Mouse (Mus musculus) CH12.LX (cell line): ENCODE measurements around the gene Cish. TPM values are rescaled to one million over a fixed set of nuclear protein-coding genes. Genes with fewer than 3 reads are reported as not detected.

Experiments used
- DNase-seq: peaks from one replicate; pipeline ENCODE4 v3.0.0-alpha.2; 2013; ENCODE audit errors: extremely low read depth
- H3K27ac ChIP-seq: 2 replicates; pipeline ENCODE4 v1.5.1; 2012; ENCODE audit warnings: low read depth, mild to moderate bottlenecking, control low read depth, moderate library complexity; ENCODE audit not compliant: insufficient read depth
- H3K27me3 ChIP-seq: replicated peaks from 2 replicates; pipeline ENCODE3; 2012; ENCODE audit warnings: inconsistent platforms
- H3K36me3 ChIP-seq, 2 experiments: replicated peaks in 1 of 2; 2 replicates each; pipeline versions ENCODE3 to v1.6.1; 2012; ENCODE audit warnings: inconsistent platforms in 1 of 2, low read length in 1 of 2, mild to moderate bottlenecking in 1 of 2, mixed read lengths in 1 of 2, moderate library complexity in 1 of 2; ENCODE audit not compliant: control insufficient read depth in 1 of 2, insufficient read depth in 1 of 2
- H3K4me1 ChIP-seq, 2 experiments: 2 replicates each; pipeline ENCODE4 v1.6.1; 2012; ENCODE audit warnings: inconsistent platforms in 1 of 2, moderate library complexity in 1 of 2; ENCODE audit not compliant: insufficient read depth in 2 of 2, control insufficient read depth in 1 of 2
- H3K4me2 ChIP-seq: 2 replicates; pipeline ENCODE4 v1.6.1; 2012; ENCODE audit warnings: low read depth, mild to moderate bottlenecking, control low read depth; ENCODE audit not compliant: poor library complexity, insufficient read depth, severe bottlenecking
- H3K4me3 ChIP-seq, 3 experiments: fragments of 150-350 bp in 1 of 3; sonication (generic) in 1 of 3; replicated peaks in 1 of 3; 2 replicates each; pipeline versions ENCODE3 to v1.5.1; 2011 to 2012; ENCODE audit warnings: low read depth in 2 of 3, low read length in 2 of 3, mild to moderate bottlenecking in 2 of 3, moderate library complexity in 2 of 3, control low read depth in 1 of 3, improper control_type of control experiment in 1 of 3, inconsistent platforms in 1 of 3, mixed read lengths in 1 of 3; ENCODE audit not compliant: poor library complexity in 1 of 3
- H3K79me2 ChIP-seq: replicated peaks from 2 replicates; pipeline ENCODE4 v1.6.1; 2012; ENCODE audit warnings: mild to moderate bottlenecking, moderate library complexity; ENCODE audit not compliant: control insufficient read depth, poor library complexity, insufficient read depth, severe bottlenecking; ENCODE audit errors: extremely low read depth
- H3K9ac ChIP-seq: 2 replicates; pipeline ENCODE4 v1.6.1; 2012; ENCODE audit warnings: low read depth, mild to moderate bottlenecking, control low read depth, moderate library complexity; ENCODE audit not compliant: insufficient read depth
- H3K9me3 ChIP-seq: replicated peaks from 2 replicates; pipeline ENCODE3; 2012; ENCODE audit warnings: low read length, inconsistent platforms, mixed read lengths
- BHLHE40 ChIP-seq: IDR thresholded peaks from 2 replicates; pipeline ENCODE4 v1.6.1; 2011; ENCODE audit warnings: mild to moderate bottlenecking, low read depth, low read length, improper control_type of control experiment
- CHD1 ChIP-seq: IDR thresholded peaks from 2 replicates; pipeline ENCODE4 v1.6.1; 2012; ENCODE audit warnings: low read depth, low read length, improper control_type of control experiment, inconsistent platforms
- EP300 ChIP-seq: IDR thresholded peaks from 2 replicates; pipeline ENCODE4 v1.6.1; 2011; ENCODE audit warnings: low read length, improper control_type of control experiment
- GABPA ChIP-seq: IDR thresholded peaks from 2 replicates; pipeline ENCODE4 v1.6.1; 2012; ENCODE audit warnings: low read depth, low read length, improper control_type of control experiment, inconsistent platforms; ENCODE audit not compliant: insufficient replicate concordance
- HCFC1 ChIP-seq: IDR thresholded peaks from 2 replicates; pipeline ENCODE4 v1.6.1; 2012; ENCODE audit warnings: low read depth, mild to moderate bottlenecking, inconsistent platforms, low read length, improper control_type of control experiment
- IRF4 ChIP-seq: IDR thresholded peaks from 2 replicates; pipeline ENCODE4 v1.6.1; 2014; ENCODE audit warnings: low read depth, mild to moderate bottlenecking, inconsistent platforms, low read length, improper control_type of control experiment
- JUN ChIP-seq: IDR thresholded peaks from 2 replicates; pipeline ENCODE4 v1.6.1; 2011; ENCODE audit warnings: low read depth, mild to moderate bottlenecking, low read length, improper control_type of control experiment, moderate library complexity; ENCODE audit not compliant: insufficient read depth
- JUND ChIP-seq: conservative IDR thresholded peaks from 2 replicates; pipeline ENCODE4 v1.6.1; 2011; ENCODE audit warnings: low read depth, low read length, improper control_type of control experiment
- KAT2A ChIP-seq: IDR thresholded peaks from 2 replicates; pipeline ENCODE4 v1.6.1; 2012; ENCODE audit warnings: low read length, improper control_type of control experiment, inconsistent platforms; ENCODE audit not compliant: insufficient replicate concordance
- MAX ChIP-seq: IDR thresholded peaks from 2 replicates; pipeline ENCODE4 v1.6.1; 2011; ENCODE audit warnings: low read length, improper control_type of control experiment
- MEF2A ChIP-seq: IDR thresholded peaks from 2 replicates; pipeline ENCODE4 v1.6.1; 2014; ENCODE audit warnings: low read depth, mild to moderate bottlenecking, inconsistent platforms, low read length, improper control_type of control experiment, borderline replicate concordance
- MXI1 ChIP-seq: IDR thresholded peaks from 2 replicates; pipeline ENCODE4 v1.6.1; 2011; ENCODE audit warnings: mild to moderate bottlenecking, low read depth, low read length, improper control_type of control experiment
- MYC ChIP-seq: IDR thresholded peaks from 2 replicates; pipeline ENCODE4 v1.6.1; 2011; ENCODE audit warnings: low read depth, mild to moderate bottlenecking, improper control_type of control experiment, low read length
- NELFE ChIP-seq: IDR thresholded peaks from 2 replicates; pipeline ENCODE4 v1.6.1; 2011; ENCODE audit warnings: low read depth, low read length, improper control_type of control experiment
- PAX5 ChIP-seq: IDR thresholded peaks from 2 replicates; pipeline ENCODE4 v1.6.1; 2012; ENCODE audit warnings: low read length, inconsistent platforms, mixed read lengths
- POLR2A ChIP-seq: IDR thresholded peaks from 2 replicates; pipeline ENCODE4 v1.6.1; 2011; ENCODE audit warnings: low read depth, mild to moderate bottlenecking, improper control_type of control experiment, low read length
- RAD21 ChIP-seq: IDR thresholded peaks from 2 replicates; pipeline ENCODE4 v1.6.1; 2011; ENCODE audit warnings: low read depth, mild to moderate bottlenecking, low read length, improper control_type of control experiment, moderate library complexity
- SIN3A ChIP-seq: IDR thresholded peaks from 2 replicates; pipeline ENCODE4 v1.6.1; 2012; ENCODE audit warnings: low read length, improper control_type of control experiment, inconsistent platforms
- TCF12 ChIP-seq: IDR thresholded peaks from 2 replicates; pipeline ENCODE4 v1.6.1; 2014; ENCODE audit warnings: low read depth, mild to moderate bottlenecking, inconsistent platforms, low read length, improper control_type of control experiment
- UBTF ChIP-seq: IDR thresholded peaks from 2 replicates; pipeline ENCODE4 v1.6.1; 2012; ENCODE audit warnings: low read depth, mild to moderate bottlenecking, inconsistent platforms, low read length, improper control_type of control experiment, moderate library complexity
- ZNF384 ChIP-seq: IDR thresholded peaks from 2 replicates; pipeline ENCODE4 v1.6.1; 2012; ENCODE audit warnings: low read depth, low read length, improper control_type of control experiment, inconsistent platforms
- dilution Hi-C: fragments of 300-500 bp; cut with MboI; formaldehyde crosslinking; loops from 2 replicates; pipeline ENCODE4 v1.14.3; 2020; ENCODE audit warnings: low sequenced_read_pairs; ENCODE audit not compliant: extremely low pct_unique_long_range_greater_than_20kb, extremely low pct_ligation_motif_present
- in situ Hi-C: fragments of 300-500 bp; cut with MboI; formaldehyde crosslinking; loops from 3 replicates; pipeline ENCODE4 v1.14.3; 2019; ENCODE audit warnings: low sequenced_read_pairs, low pct_ligation_motif_present, low pct_unique_long_range_greater_than_20kb, mixed read lengths
- polyA plus RNA-seq: library from polyadenylated mRNA; unstranded; fragments of >175 nt; gene quantifications from 2 replicates; pipeline ENCODE4 v1.2.1, GENCODE M21; 2012; ENCODE audit warnings: low read depth; ENCODE audit not compliant: insufficient read length
- total RNA-seq, 2 experiments: library from RNA; depleted of rRNA; stranded (reverse); fragments of 300-350 nt in 1 of 2; fragments of >200 nt in 1 of 2; gene quantifications; 2 replicates each; pipeline ENCODE4 v1.2.3; 2012 to 2014

Gene Cish
- total and polyA plus RNA-seq, 3 experiments, result 0.43 to 4.6 (median 3.5) TPM

GRCm38 (mm10) chr9:107252164-107252563 lies 43.7 kb upstream of the Cish start:
- H3K4me2 ChIP-seq, result no peak overlapping the region
- H3K9ac ChIP-seq, result no peak overlapping the region

GRCm38 (mm10) chr9:107254476-107254875 lies 41.4 kb upstream of the Cish start:
- in situ Hi-C loops, result no loop called here
- Histone ChIP-seq H3K9ac (no peak overlapping the region), H3K4me2 (no peak overlapping the region)

More at GRCm38 (mm10) chr9:107252164-107252563, 43.7 kb upstream of the Cish start:
- Histone ChIP-seq H3K27me3 (no peaks in the 10 kb centered on the region), H3K79me2 (no peaks in the 10 kb centered on the region), H3K4me1 (no peaks in the 10 kb centered on the region), H3K9me3 (no peaks in the 10 kb centered on the region), H3K4me3 (no peak overlapping the region), H3K36me3 (peaks cover 28 to 38% of the 10 kb centered on the region in 2 experiments), H3K27ac (no peak overlapping the region)
- DNase-seq, result no peak
- dilution Hi-C loops (no loop called here), in situ Hi-C loops (no loop called here)
- TF ChIP-seq RAD21 (no peak), HCFC1 (no peak), BHLHE40 (no peak), IRF4 (no peak), JUN (no peak), ZNF384 (no peak), SIN3A (no peak), MEF2A (no peak), MXI1 (no peak), CHD1 (no peak), EP300 (no peak), GABPA (no peak), NELFE (no peak), UBTF (no peak), PAX5 (no peak), JUND (no peak), POLR2A (no peak), MYC (no peak), KAT2A (no peak)

More at GRCm38 (mm10) chr9:107254476-107254875, 41.4 kb upstream of the Cish start:
- H3K27ac ChIP-seq, result no peak overlapping the region
- dilution Hi-C loops, result no loop called here
- no peak overlapping the region for H3K4me3 ChIP-seq
- DNase-seq, result no peak
- peaks cover 37 to 58% of the 10 kb centered on the region in 2 experiments for H3K36me3 ChIP-seq
- H3K4me1 ChIP-seq, result no peaks in the 10 kb centered on the region
- no peaks in the 10 kb centered on the region for H3K79me2 ChIP-seq
- TF ChIP-seq MAX, result no peak
- no peak for TF ChIP-seq KAT2A
- TF ChIP-seq TCF12, result no peak
- TF ChIP-seq, all 38 proteins: peak for 0
- Histone ChIP-seq H3K27me3 (no peaks in the 10 kb centered on the region), H3K9me3 (no peaks in the 10 kb centered on the region)
